Mouse (Mus musculus): Measurements from ENCODE around the gene Ccdc36.

Gene Ccdc36

DNA sequence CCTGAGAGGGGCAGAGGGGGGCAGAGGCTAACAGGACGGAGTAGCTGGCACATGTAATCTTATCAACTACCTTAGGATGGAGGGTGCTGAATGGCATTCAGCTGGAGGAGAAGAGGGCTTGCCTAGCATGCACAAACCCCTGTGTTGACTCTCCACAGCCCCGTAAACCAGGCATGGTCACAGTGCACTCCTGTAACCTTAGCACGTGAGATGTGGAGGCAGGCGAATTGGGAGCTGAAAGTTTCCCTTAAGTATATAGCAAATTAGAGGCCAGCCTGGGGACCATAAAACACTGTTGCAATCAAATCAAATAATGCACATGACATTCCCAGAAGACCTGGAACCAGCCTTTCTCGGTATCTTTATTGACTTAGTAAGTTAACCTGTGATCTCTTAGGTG, 49.5 kb downstream of the Ccdc36 start:
- DNase-seq (ENCODE audit: low read depth, low spot score) = no peak

- no peak for DNase-seq (ENCODE audit: low read depth, low spot score)
Observed at GRCm38 (mm10) chr9:108378234-108378633, 50.0 kb downstream of the Ccdc36 start.

All from ZHBTc4 (cell line).